Mouse (Mus musculus) olfactory bulb, adult 2 months (tissue): ENCODE data around the gene Sema6c.

ENCODE experiments used
- CTCF ChIP-seq: fragments of 200-500 bp; IDR thresholded peaks from 2 replicates; pipeline ENCODE4 v1.5.1; 2012; ENCODE audit warnings: low read depth, mild to moderate bottlenecking, low read length, moderate library complexity; ENCODE audit not compliant: insufficient read depth
- POLR2A ChIP-seq: fragments of 200-500 bp; IDR thresholded peaks from 2 replicates; pipeline ENCODE4 v1.6.1; 2012; ENCODE audit warnings: mild to moderate bottlenecking, low read depth, low read length, moderate library complexity; ENCODE audit not compliant: insufficient read depth

DNA sequence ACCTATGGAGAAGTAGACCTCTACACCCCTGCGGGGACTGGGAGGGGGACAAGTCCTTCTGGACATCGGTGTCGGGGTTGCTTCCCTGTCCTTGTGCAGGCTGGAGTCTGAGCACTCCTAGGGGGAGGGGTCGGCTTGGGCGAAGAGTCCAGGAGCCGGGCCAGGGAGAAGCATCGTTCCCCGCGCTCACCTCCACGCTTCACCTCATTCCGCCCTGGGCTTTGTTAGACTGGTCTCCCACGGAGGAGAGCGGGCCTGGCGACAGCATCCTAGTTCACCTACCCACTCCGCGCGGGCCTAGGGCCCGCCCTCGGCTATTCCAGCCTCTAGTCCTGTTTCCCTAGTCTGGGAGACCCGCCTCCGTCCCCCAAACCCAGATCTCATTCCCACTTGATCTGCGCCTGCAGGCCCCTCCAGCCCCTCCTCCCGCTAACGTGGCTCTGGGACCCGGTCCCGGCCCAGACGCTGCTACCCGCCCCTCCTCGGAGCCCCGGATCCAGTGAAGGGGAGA, 839 bp downstream of the Sema6c start:
- TF ChIP-seq POLR2A (no peak), CTCF (no peak)
